Mouse (Mus musculus): ENCODE results near the gene Pskh1.

- TF ChIP-seq CTCF (conservative IDR thresholded peaks at IDR 0.05; ENCODE audit: low read length) (no peak), NANOG (IDR thresholded peaks at IDR 0.05; ENCODE audit: borderline replicate concordance, low read length) (no peak)
Observed at GRCm38 (mm10) chr8:105889756-105890465, 10.3 kb upstream of the Pskh1 start.
